Mouse (Mus musculus) retina, adult 2 months (tissue): ENCODE results near the gene Sft2d2.

Experiments used
- DNase-seq: peaks from one replicate; pipeline ENCODE4 v3.0.0-alpha.2; 2012; ENCODE audit warnings: low read depth, low spot score

The Sft2d2 gene

DNA sequence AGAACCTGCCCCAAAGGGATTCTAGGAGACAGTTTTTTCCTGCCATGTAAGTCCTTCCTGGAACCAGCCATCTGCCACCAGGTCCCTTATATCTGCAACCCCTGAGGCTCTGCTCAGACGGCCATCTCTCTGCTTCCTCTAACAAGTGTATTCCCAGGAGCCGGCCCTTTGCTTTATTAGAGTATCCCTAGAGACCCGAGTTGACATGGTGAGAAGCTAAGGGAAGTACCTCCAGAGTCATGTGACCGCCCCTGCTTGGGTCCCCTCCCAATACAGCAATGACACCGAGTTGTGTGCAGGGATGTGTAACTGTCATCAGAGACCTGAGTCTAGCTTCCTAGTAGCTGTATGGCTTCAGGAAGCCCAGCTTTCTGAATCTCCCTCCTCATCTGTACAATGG, 61.0 kb downstream of the Sft2d2 start:
- DNase-seq, result no peak

GRCm38 (mm10) chr1:165132187-165132877, 61.9 kb downstream of the Sft2d2 start:
- DNase-seq, result peak; percentile 28

DNA sequence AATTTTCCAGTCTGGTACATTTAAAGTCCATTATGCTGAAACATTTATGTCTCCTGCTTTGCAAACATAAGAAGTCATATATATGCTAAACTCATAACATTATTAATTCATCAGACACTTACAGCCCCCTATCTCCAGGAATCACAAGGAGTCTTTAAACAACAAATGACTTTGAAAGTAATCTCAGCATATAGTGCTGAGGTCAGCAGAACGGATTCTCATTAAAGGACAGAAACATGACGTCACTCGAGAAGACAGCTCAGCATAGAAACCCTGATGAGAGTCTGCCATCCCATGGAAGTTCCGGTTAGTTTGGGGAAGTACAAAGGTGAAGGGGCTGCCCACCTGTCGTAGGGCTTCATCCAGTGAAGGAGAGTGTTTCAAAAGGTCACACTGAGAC, 64.7 kb downstream of the Sft2d2 start:
- DNase-seq, result no peak
